Mouse (Mus musculus): Measurements from ENCODE around the gene Robo2. TPM values are rescaled to one million over a fixed set of nuclear protein-coding genes. Genes with fewer than 3 reads are reported as not detected.

Gene Robo2
- polyA plus RNA-seq, 1 experiment from 2014 or later = 56.4 TPM

GRCm38 (mm10) chr16:74215791-74216190, 195.8 kb downstream of the Robo2 start:
- H3K36me3 ChIP-seq (ENCODE audit: insufficient read depth) = no peaks in the 10 kb centered on the region
- H3K9me3 ChIP-seq (ENCODE audit: low read depth, low read length) = no peaks in the 10 kb centered on the region
- H3K4me3 ChIP-seq (ENCODE audit: low read depth, low read length) = no peak overlapping the region
- ATAC-seq (ENCODE audit: insufficient read depth) (no peak), DNase-seq (no peak)
- no peaks in the 10 kb centered on the region for H3K27me3 ChIP-seq (ENCODE audit: insufficient read depth, low read length)
- no peak overlapping the region for H3K4me2 ChIP-seq
- no peak overlapping the region for H3K9ac ChIP-seq
- TF ChIP-seq CTCF (IDR thresholded peaks at IDR 0.05; ENCODE audit: low read depth) = no peak
- H3K27ac ChIP-seq (ENCODE audit: low read depth) = no peak overlapping the region
- WGBS = 85% methylated on average over 13 of the region's 13 CpGs
- no peaks in the 10 kb centered on the region for H3K4me1 ChIP-seq (ENCODE audit: insufficient read depth)

GRCm38 (mm10) chr16:74200705-74201104, 210.9 kb downstream of the Robo2 start:
- no peak for TF ChIP-seq CTCF (IDR thresholded peaks at IDR 0.05; ENCODE audit: low read depth)
- H3K36me3 ChIP-seq (ENCODE audit: insufficient read depth) = no peaks in the 10 kb centered on the region
- H3K4me1 ChIP-seq (ENCODE audit: insufficient read depth) = no peaks in the 10 kb centered on the region
- DNase-seq (no peak), ATAC-seq (ENCODE audit: insufficient read depth) (no peak)
- 74% methylated on average over 5 of the region's 5 CpGs for WGBS
- no peak overlapping the region for H3K27ac ChIP-seq (ENCODE audit: low read depth)
- no peak overlapping the region for H3K9ac ChIP-seq
- H3K4me3 ChIP-seq (ENCODE audit: low read depth, low read length) = no peak overlapping the region
- H3K27me3 ChIP-seq (ENCODE audit: insufficient read depth, low read length) = no peaks in the 10 kb centered on the region
- H3K4me2 ChIP-seq = no peak overlapping the region
- H3K9me3 ChIP-seq (ENCODE audit: low read depth, low read length) = no peaks in the 10 kb centered on the region

- Histone ChIP-seq H3K36me3 (ENCODE audit: insufficient read depth) (no peaks in the 10 kb centered on the region), H3K4me2 (no peak overlapping the region), H3K4me3 (ENCODE audit: low read depth, low read length) (no peak overlapping the region), H3K4me1 (ENCODE audit: insufficient read depth) (no peaks in the 10 kb centered on the region), H3K27me3 (ENCODE audit: insufficient read depth, low read length) (no peaks in the 10 kb centered on the region), H3K9me3 (ENCODE audit: low read depth, low read length) (no peaks in the 10 kb centered on the region), H3K9ac (no peak overlapping the region), H3K27ac (ENCODE audit: low read depth) (no peak overlapping the region)
- ATAC-seq (ENCODE audit: insufficient read depth) (no peak), DNase-seq (no peak)
- TF ChIP-seq CTCF (IDR thresholded peaks at IDR 0.05; ENCODE audit: low read depth) = no peak
- WGBS = 88% methylated on average over 1 of the region's 1 CpGs
Measured at GRCm38 (mm10) chr16:74200024-74200703, 211.5 kb downstream of the Robo2 start.

GRCm38 (mm10) chr16:74192979-74193554, 218.6 kb downstream of the Robo2 start:
- no peaks in the 10 kb centered on the region for H3K27me3 ChIP-seq (ENCODE audit: insufficient read depth, low read length)
- no peak overlapping the region for H3K4me3 ChIP-seq (ENCODE audit: low read depth, low read length)
- WGBS = 74% methylated on average over 8 of the region's 8 CpGs
- no peaks in the 10 kb centered on the region for H3K4me1 ChIP-seq (ENCODE audit: insufficient read depth)
- no peak overlapping the region for H3K4me2 ChIP-seq
- ATAC-seq (ENCODE audit: insufficient read depth) (no peak), DNase-seq (no peak)
- no peaks in the 10 kb centered on the region for H3K36me3 ChIP-seq (ENCODE audit: insufficient read depth)
- H3K9me3 ChIP-seq (ENCODE audit: low read depth, low read length) = no peaks in the 10 kb centered on the region
- H3K9ac ChIP-seq = no peak overlapping the region
- no peak overlapping the region for H3K27ac ChIP-seq (ENCODE audit: low read depth)
- TF ChIP-seq CTCF (IDR thresholded peaks at IDR 0.05; ENCODE audit: low read depth) = no peak

- H3K9ac ChIP-seq = no peak overlapping the region
- no peak overlapping the region for H3K4me2 ChIP-seq
- no peaks in the 10 kb centered on the region for H3K4me1 ChIP-seq (ENCODE audit: insufficient read depth)
- no peaks in the 10 kb centered on the region for H3K36me3 ChIP-seq (ENCODE audit: insufficient read depth)
- 83% methylated on average over 2 of the region's 2 CpGs for WGBS
- DNase-seq = no peak
- no peaks in the 10 kb centered on the region for H3K27me3 ChIP-seq (ENCODE audit: insufficient read depth, low read length)
- no peak for TF ChIP-seq CTCF (IDR thresholded peaks at IDR 0.05; ENCODE audit: low read depth)
- no peaks in the 10 kb centered on the region for H3K9me3 ChIP-seq (ENCODE audit: low read depth, low read length)
- no peak overlapping the region for H3K27ac ChIP-seq (ENCODE audit: low read depth)
- H3K4me3 ChIP-seq (ENCODE audit: low read depth, low read length) = no peak overlapping the region
- no peak for ATAC-seq (ENCODE audit: insufficient read depth)
Measured at GRCm38 (mm10) chr16:74191621-74192020, 220.0 kb downstream of the Robo2 start.

- no peak overlapping the region for H3K27ac ChIP-seq (ENCODE audit: low read depth)
- no peak overlapping the region for H3K4me3 ChIP-seq (ENCODE audit: low read depth, low read length)
- no peaks in the 10 kb centered on the region for H3K4me1 ChIP-seq (ENCODE audit: insufficient read depth)
- no peaks in the 10 kb centered on the region for H3K27me3 ChIP-seq (ENCODE audit: insufficient read depth, low read length)
- 51% methylated on average over 3 of the region's 3 CpGs for WGBS
- H3K4me2 ChIP-seq = no peak overlapping the region
- peak; percentile 79 for DNase-seq
- ATAC-seq (ENCODE audit: insufficient read depth) = peak; percentile 58; the same call in 1 of the 2 replicates
- TF ChIP-seq CTCF (IDR thresholded peaks at IDR 0.05; ENCODE audit: low read depth) = no peak
- H3K9me3 ChIP-seq (ENCODE audit: low read depth, low read length) = no peaks in the 10 kb centered on the region
- H3K36me3 ChIP-seq (ENCODE audit: insufficient read depth) = no peaks in the 10 kb centered on the region
- no peak overlapping the region for H3K9ac ChIP-seq
Measured at GRCm38 (mm10) chr16:74182509-74183113, 229.0 kb downstream of the Robo2 start.

- no peak for ATAC-seq (ENCODE audit: insufficient read depth)
- TF ChIP-seq CTCF (IDR thresholded peaks at IDR 0.05; ENCODE audit: low read depth) = no peak
Measured at GRCm38 (mm10) chr16:74172673-74173072, 239.0 kb downstream of the Robo2 start.

More at GRCm38 (mm10) chr16:74172673-74173072, 239.0 kb downstream of the Robo2 start:
- Histone ChIP-seq H3K27ac (ENCODE audit: low read depth) (no peak overlapping the region), H3K36me3 (ENCODE audit: insufficient read depth) (no peaks in the 10 kb centered on the region), H3K9me3 (ENCODE audit: low read depth, low read length) (no peaks in the 10 kb centered on the region), H3K27me3 (ENCODE audit: insufficient read depth, low read length) (no peaks in the 10 kb centered on the region), H3K4me2 (no peak overlapping the region), H3K4me1 (ENCODE audit: insufficient read depth) (no peaks in the 10 kb centered on the region), H3K9ac (no peak overlapping the region), H3K4me3 (ENCODE audit: low read depth, low read length) (no peak overlapping the region)
- no peak for DNase-seq
- 75% methylated on average over 3 of the region's 3 CpGs for WGBS

All from lung, embryonic 14.5 days (tissue).